Mouse (Mus musculus) left cerebral cortex, postnatal 25 days (tissue): ENCODE results near the gene Slc25a26. TPM values are rescaled to one million over a fixed set of nuclear protein-coding genes. Genes with fewer than 3 reads are reported as not detected.
A peak's percentile ranks its signal among the peaks of the same experiment; 100 is the strongest.

Source experiments
- DNase-seq, 2 experiments: peaks; one replicate each; pipeline ENCODE4 v3.0.0; 2022; ENCODE audit warnings: low spot score in 2 of 2, mixed read lengths in 1 of 2
- intact Hi-C: fragments of 180-260 bp; cut with DNase I; formaldehyde crosslinking; loops from one replicate; pipeline ENCODE4 v1.15.1; 2025
- total RNA-seq, 2 experiments: library from RNA; stranded (reverse); gene quantifications; 2 replicates each; pipeline ENCODE4 v1.2.3; 2021

The Slc25a26 gene
- total RNA-seq = 10 to 100 TPM; 14.4 to 17.2 TPM

GRCm38 (mm10) chr6:94499897-94500623 is at the start of gene Slc25a26:
Gene Slc25a26 (plus strand): TSS chr6:94500331.
- DNase-seq = peak; percentile 93 to 94
- intact Hi-C loops = no loop called here

- intact Hi-C loops = loop anchor here (5.0 kb wide), 1 partner anchor 57 kb away; no protein-coding TSS in a partner anchor
- DNase-seq = peak; percentile 67 to 84
Observed at GRCm38 (mm10) chr6:94464037-94464891, 35.9 kb upstream of the Slc25a26 start.

GRCm38 (mm10) chr6:94466508-94467205 is 33.5 kb upstream of the Slc25a26 start:
- intact Hi-C loops = no loop called here
- DNase-seq = no peak

GRCm38 (mm10) chr6:94492739-94493138 is 7.4 kb upstream of the Slc25a26 start:
- intact Hi-C loops = no loop called here

GRCm38 (mm10) chr6:94503963-94504362 is 3.8 kb downstream of the Slc25a26 start:
- DNase-seq = no peak
- intact Hi-C loops = no loop called here

More at GRCm38 (mm10) chr6:94492739-94493138, 7.4 kb upstream of the Slc25a26 start:
- DNase-seq = no peak

GRCm38 (mm10) chr6:94507921-94508320 is 7.8 kb downstream of the Slc25a26 start:
- no peak for DNase-seq
- intact Hi-C loops = no loop called here

- intact Hi-C loops = no loop called here
- DNase-seq = no peak
Observed at GRCm38 (mm10) chr6:94508807-94509206, 8.7 kb downstream of the Slc25a26 start.

GRCm38 (mm10) chr6:94509220-94509619 is 9.1 kb downstream of the Slc25a26 start:
- DNase-seq = no peak
- intact Hi-C loops = no loop called here

GRCm38 (mm10) chr6:94518171-94518570 is 18.0 kb downstream of the Slc25a26 start:
- no peak for DNase-seq
- intact Hi-C loops = no loop called here

- intact Hi-C loops = loop anchor here (5.0 kb wide), 1 partner anchor 463 kb away; no protein-coding TSS in a partner anchor
- peak; percentile 29 to 74 for DNase-seq
Observed at GRCm38 (mm10) chr6:94524335-94524734, 24.2 kb downstream of the Slc25a26 start.

- DNase-seq = no peak
- intact Hi-C loops = no loop called here
Observed at GRCm38 (mm10) chr6:94530756-94531155, 30.6 kb downstream of the Slc25a26 start.

GRCm38 (mm10) chr6:94532086-94532485 is 32.0 kb downstream of the Slc25a26 start:
- intact Hi-C loops = no loop called here
- peak in 1 of 2 experiments; percentile 17 for DNase-seq

- DNase-seq = no peak
- intact Hi-C loops = no loop called here
Observed at GRCm38 (mm10) chr6:94536478-94536877, 36.3 kb downstream of the Slc25a26 start.

- DNase-seq = peak in 1 of 2 experiments; percentile 51
- intact Hi-C loops = no loop called here
Observed at GRCm38 (mm10) chr6:94537652-94538051, 37.5 kb downstream of the Slc25a26 start.

- intact Hi-C loops = loop anchor here (5.0 kb wide), 1 partner anchor 427 kb away; no protein-coding TSS in a partner anchor
- DNase-seq = no peak
Observed at GRCm38 (mm10) chr6:94540090-94540489, 40.0 kb downstream of the Slc25a26 start.

GRCm38 (mm10) chr6:94540615-94541014 is 40.5 kb downstream of the Slc25a26 start:
- no peak for DNase-seq
- intact Hi-C loops = loop anchor here (5.0 kb wide), 1 partner anchor 427 kb away; no protein-coding TSS in a partner anchor

- no peak for DNase-seq
- intact Hi-C loops = loop anchor here (5.0 kb wide), 1 partner anchor 426 kb away; no protein-coding TSS in a partner anchor
Observed at GRCm38 (mm10) chr6:94541133-94541532, 41.0 kb downstream of the Slc25a26 start.

- DNase-seq = no peak
- intact Hi-C loops = loop anchor here (5.0 kb wide), 1 partner anchor 425 kb away; no protein-coding TSS in a partner anchor
Observed at GRCm38 (mm10) chr6:94541854-94542253, 41.7 kb downstream of the Slc25a26 start.
